Mouse (Mus musculus) c-Kit-positive CD71-positive TER-119-negative erythroid progenitor cells, embryonic 14.5 days (primary cell): ENCODE data around the gene Rgl1.
"Not testable (repeated sequence)": the region's sequence is repeated elsewhere in the genome, so short reads cannot be mapped to it uniquely, and the experiment has no call there.

Source experiments
- DNase-seq: peaks from one replicate; pipeline ENCODE4 v3.0.0-alpha.2; 2013; ENCODE audit warnings: low read depth

Gene Rgl1

GRCm38 (mm10) chr1:152656601-152657000 is 109.5 kb downstream of the Rgl1 start:
- DNase-seq = no peak

- no peak for DNase-seq
Observed at GRCm38 (mm10) chr1:152654851-152655250, 111.3 kb downstream of the Rgl1 start.

- DNase-seq = no peak
Observed at GRCm38 (mm10) chr1:152651495-152651874, 114.7 kb downstream of the Rgl1 start.

- no peak for DNase-seq
Observed at GRCm38 (mm10) chr1:152650856-152651494, 115.2 kb downstream of the Rgl1 start.

- no peak for DNase-seq
Observed at GRCm38 (mm10) chr1:152648052-152648451, 118.1 kb downstream of the Rgl1 start.

GRCm38 (mm10) chr1:152642207-152642606 is 123.9 kb downstream of the Rgl1 start:
- DNase-seq = not testable (repeated sequence)

GRCm38 (mm10) chr1:152640195-152640981 is 125.8 kb downstream of the Rgl1 start:
- DNase-seq = no peak

- DNase-seq = no peak
Observed at GRCm38 (mm10) chr1:152639344-152639743, 126.8 kb downstream of the Rgl1 start.

- DNase-seq = no peak
Observed at GRCm38 (mm10) chr1:152634638-152635037, 131.5 kb downstream of the Rgl1 start.

GRCm38 (mm10) chr1:152629780-152630179 is 136.4 kb downstream of the Rgl1 start:
- no peak for DNase-seq

- DNase-seq = no peak
Observed at GRCm38 (mm10) chr1:152625651-152626050, 140.5 kb downstream of the Rgl1 start.

- DNase-seq = no peak
Observed at GRCm38 (mm10) chr1:152624644-152625454, 141.3 kb downstream of the Rgl1 start.

GRCm38 (mm10) chr1:152623375-152624270 is 142.5 kb downstream of the Rgl1 start:
- DNase-seq = no peak

GRCm38 (mm10) chr1:152622765-152623211 is 143.4 kb downstream of the Rgl1 start:
- no peak for DNase-seq

GRCm38 (mm10) chr1:152621624-152622023 is 144.5 kb downstream of the Rgl1 start:
- no peak for DNase-seq

GRCm38 (mm10) chr1:152619396-152619795 is 146.8 kb downstream of the Rgl1 start:
- no peak for DNase-seq

GRCm38 (mm10) chr1:152618896-152619295 is 147.3 kb downstream of the Rgl1 start:
- DNase-seq = no peak

GRCm38 (mm10) chr1:152618381-152618780 is 147.8 kb downstream of the Rgl1 start:
- no peak for DNase-seq

GRCm38 (mm10) chr1:152617745-152618342 is 148.3 kb downstream of the Rgl1 start:
- DNase-seq = no peak

GRCm38 (mm10) chr1:152616777-152617057 is 149.4 kb downstream of the Rgl1 start:
- DNase-seq = no peak

GRCm38 (mm10) chr1:152615987-152616776 is 150.0 kb downstream of the Rgl1 start:
- DNase-seq = no peak
